Mouse (Mus musculus) heart, postnatal 0 days (tissue): Measurements from ENCODE around the gene Exo5.

Experiments used
- CTCF ChIP-seq: IDR thresholded peaks from 2 replicates; pipeline ENCODE4 v1.5.1; 2016; ENCODE audit warnings: antibody characterized with exemption, control low read depth, low read depth
- EP300 ChIP-seq: IDR thresholded peaks from 2 replicates; pipeline ENCODE4 v1.6.1; 2016; ENCODE audit warnings: antibody characterized with exemption, low read depth

DNA sequence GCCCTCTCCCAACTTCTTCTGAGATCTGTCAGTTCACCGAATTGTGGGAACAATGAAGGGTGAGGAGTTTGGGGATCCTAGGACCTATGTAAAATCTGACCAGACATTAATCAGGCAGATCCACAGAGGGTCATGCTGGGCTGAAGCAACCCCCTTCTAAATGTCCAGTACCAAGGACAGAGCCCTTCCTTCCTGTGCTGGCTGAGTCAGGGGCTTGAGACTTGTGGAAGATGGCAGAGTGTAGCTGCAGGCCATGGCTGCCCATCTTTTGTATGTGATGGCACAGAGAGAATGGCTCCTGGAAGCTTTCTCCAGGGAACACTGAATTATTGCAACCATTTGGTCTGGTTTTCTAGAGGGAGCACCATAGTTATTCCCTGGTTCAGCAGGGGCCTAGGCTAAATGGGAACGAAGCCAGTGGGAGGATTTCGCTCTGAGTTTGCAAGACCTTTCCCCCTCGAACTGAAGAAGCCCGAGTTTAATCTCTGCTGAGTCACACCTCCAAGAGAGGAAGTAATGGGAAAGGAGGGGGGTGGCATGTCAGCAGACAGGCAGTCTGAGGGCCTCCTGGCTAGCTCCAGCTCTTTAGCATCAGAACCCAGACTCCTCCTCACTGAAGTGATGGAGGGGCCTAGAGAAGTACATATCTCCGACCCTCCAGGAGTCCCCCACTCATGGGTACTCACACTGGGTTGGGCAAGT is 43.9 kb downstream of the Exo5 start:
- no peak for TF ChIP-seq CTCF
- TF ChIP-seq EP300: no peak
